Mouse (Mus musculus) thymus, postnatal 14 days (tissue): ENCODE results near the gene 3110082I17Rik.

ENCODE experiments used
- DNase-seq: peaks from one replicate; pipeline ENCODE4 v3.0.0; 2021

Gene 3110082I17Rik

DNA sequence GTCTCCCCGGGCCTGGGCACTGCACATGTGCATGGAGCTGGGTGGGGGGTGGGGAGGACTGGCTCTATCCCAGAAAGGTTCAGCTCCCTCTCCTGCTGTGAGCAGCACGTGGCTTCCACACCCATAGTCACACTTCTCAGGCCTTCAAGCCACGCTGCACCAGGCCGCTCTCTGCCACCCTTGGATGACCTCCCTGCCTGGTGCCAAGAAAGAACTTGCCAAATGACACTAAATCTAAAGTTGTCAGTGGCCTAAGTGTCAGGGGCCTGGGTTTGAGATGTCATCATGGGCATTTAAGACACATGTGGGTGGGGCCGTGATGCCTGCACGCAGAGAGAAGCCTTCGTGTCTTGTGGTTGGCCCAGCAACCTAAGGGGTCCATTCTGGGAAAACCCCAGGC is 139.9 kb downstream of the 3110082I17Rik start:
- DNase-seq, result no peak

DNA sequence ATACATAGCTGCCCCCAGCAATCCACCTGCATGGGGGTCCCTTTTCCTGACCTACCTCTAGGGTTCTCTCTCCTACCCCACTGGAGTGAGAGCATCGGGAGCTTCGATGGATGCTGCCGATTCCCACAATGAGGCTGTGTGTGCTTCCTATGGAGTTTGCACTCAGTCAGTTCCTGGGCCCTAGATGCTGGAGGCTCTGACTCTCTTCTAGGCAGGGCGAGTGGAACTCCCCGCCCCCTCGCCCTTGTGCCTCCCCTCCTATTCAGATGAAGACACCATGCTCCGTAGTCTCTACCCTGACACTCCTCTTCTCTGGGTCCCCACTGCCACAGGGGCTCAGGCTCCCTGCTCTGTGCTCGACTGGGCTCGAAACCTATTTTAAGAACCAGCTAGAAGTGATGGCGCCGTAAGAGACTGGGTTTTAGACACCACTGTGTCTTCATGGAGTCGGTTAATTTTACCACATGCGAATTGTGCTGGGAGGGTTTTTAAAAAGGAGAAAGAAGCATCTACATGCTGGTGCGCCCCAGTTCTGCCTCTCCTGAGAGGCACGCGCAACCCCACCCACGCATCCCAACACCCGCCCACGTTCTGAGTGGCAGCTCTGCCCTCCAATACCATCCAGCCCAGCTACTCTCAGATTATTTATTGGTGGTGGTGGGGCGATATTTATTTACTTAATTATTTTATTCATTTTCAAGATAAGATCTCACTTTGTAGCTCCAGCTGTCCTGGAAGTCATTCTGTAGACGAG is 142.4 kb downstream of the 3110082I17Rik start:
- no peak for DNase-seq

DNA sequence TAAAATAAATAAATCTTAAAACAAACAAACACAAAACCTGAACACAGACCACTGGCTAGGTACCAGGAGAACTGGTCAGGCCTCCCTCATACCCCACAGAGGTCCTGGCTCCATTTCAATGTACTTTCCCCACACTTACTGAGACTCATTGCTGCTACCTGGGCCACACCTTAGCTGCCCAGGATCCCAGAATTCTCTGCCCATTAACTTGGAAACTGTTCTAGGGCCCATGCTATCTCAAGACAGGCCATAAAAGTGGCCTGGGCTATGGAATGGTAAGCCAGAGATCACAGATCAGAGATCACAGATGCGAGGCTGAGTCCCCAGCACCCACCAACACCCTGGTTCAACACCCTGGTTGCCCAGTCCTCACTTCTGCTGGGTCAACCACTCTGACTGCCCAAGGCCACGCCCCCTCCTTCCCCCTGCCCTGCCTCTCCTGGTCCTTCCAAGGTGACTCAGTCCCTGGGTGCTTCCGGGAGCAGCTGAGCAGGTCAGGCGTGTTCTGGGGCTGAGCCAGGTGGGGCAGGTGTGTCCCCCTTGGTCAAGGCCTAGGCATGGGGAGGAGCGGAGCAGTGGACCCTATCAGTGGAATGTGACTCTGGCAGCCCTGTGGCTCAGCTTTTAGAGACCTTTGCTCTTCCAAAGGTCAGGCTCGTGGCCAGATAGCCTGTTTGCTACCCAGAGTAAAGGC is 143.2 kb downstream of the 3110082I17Rik start:
- DNase-seq, result no peak

DNA sequence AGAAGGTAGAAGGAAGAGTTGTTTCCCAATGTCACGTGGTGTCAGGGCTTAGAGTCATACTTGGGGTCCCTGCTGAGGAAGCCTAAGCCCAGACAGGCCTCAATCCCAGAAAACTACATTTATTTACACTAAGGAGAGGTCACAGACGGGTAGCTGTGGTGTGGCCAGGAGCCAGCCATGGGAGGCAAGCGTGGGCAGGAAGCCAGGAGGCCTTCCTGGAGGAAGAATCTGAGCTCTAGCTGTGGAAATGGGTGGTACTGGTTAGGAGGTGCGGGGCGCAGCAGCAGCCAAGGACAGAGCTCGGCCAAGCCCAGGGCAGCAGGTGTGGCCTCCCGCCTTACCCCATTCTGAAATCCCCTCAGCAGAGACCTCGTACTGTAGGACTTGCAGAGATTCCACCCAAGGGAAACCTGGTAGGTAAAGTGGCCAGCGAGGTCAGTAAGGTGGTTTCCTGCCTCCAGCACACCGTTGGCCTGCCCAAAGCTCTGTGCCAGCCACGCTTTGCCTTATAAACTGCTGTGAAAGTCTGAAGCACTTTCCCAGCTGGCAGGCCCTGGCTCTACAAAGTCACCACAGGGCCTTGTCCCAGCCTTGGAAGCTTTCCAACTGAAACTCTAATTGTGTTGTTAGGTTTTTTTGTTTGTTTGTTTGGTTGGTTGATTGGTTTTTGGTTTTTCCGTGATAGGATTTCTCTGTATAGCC is 145.2 kb downstream of the 3110082I17Rik start:
- no peak for DNase-seq

DNA sequence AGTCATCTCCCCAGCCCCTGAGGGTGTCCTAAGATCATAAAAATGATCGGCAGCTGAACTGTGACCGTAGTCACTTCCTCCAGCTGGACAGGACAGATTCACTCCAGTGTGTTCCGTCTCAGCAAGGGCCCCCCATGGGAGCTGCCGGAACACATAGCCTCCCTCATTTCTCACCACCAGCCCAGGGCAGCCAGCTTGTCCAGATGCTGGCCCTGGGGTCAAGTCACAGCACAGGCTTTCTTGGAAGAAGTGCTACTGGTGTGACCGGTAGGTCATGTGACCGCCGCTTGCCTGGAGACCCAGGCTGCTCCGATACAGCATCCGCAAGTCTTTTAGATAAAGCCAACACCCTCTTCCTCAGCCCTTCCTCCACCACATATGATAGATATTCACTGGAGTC is 146.8 kb downstream of the 3110082I17Rik start:
- no peak for DNase-seq

DNA sequence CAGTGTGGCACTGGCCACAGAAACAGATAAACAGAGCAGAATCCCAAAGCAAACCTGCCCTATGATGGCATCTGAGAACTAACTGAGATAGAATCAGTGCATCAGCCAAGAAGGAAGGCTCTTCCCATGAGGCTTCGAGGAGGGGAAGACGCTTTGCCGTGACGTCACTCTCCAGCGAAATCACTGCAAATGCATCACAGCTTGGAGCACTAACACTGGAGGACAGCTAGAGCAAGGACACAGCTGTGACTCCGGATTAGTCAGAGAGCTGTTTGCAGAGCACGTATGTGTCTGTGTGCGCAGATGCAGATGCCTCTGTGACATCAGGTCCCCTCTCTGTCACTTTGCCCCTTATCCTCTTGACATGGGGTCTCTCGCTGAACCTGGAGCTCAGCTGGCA is 148.5 kb downstream of the 3110082I17Rik start:
- no peak for DNase-seq

DNA sequence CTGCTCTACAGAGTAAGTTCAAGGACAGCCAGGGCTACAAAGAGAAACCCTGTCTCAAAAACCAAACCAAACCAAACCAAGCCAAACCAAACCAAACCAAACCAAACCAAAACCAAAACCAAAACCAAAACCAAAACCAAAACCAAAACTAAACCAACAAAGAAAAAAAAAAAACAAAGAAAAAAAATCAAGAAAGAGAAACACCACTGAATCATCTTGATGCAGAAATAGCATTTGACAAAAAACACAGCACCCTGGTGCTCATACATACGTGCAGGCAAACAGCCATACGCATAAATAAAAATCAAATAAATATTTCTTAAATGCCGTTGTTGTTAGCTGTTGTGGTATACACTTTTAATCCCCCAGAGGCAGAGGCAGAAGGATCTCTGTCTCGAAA is 149.8 kb downstream of the 3110082I17Rik start:
- DNase-seq, result no peak

DNA sequence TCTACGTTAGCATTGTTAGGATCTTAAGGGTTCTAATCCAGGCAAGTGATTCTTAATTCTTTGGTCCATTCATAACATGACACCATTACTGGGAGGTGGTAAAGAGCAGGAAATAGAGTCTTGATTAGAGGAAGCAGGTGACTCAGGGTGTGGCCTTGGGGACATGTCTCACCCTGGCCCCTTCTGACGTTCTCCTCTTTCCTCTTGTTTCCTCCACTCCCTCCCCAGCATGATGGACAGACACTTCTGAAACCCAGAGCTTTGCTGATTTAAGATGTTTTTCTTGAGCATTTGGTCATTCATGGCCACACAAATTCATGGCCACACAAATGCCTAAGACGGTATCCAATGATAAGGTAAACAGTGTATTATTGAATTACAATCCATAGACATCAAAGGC is 150.4 kb downstream of the 3110082I17Rik start:
- no peak for DNase-seq
